Mouse (Mus musculus) embryonic facial prominence, embryonic 10.5 days (tissue): ENCODE results near the gene Ugt1a1. TPM values are rescaled to one million over a fixed set of nuclear protein-coding genes. Genes with fewer than 3 reads are reported as not detected.
A peak's percentile ranks its signal among the peaks of the same experiment; 100 is the strongest.

Experiments
- DNase-seq: peaks from one replicate; pipeline ENCODE4 v3.0.0-alpha.2; 2017; ENCODE audit warnings: low spot score
- H3K27ac ChIP-seq: fragments of 300-500 bp; sonication (generic); replicated peaks from 2 replicates; pipeline ENCODE4 v1.5.1; 2016; ENCODE audit warnings: mild to moderate bottlenecking
- H3K27me3 ChIP-seq: fragments of 300-500 bp; sonication (generic); replicated peaks from 2 replicates; pipeline ENCODE4 v1.6.1; 2016; ENCODE audit warnings: low read depth, mild to moderate bottlenecking; ENCODE audit not compliant: poor library complexity, severe bottlenecking
- H3K36me3 ChIP-seq: fragments of 300-500 bp; sonication (generic); replicated peaks from 2 replicates; pipeline ENCODE4 v1.6.1; 2016; ENCODE audit warnings: mild to moderate bottlenecking, moderate library complexity
- H3K4me1 ChIP-seq: fragments of 300-500 bp; sonication (generic); 2 replicates; pipeline ENCODE4 v1.6.1; 2016
- H3K4me3 ChIP-seq: fragments of 300-500 bp; sonication (generic); 2 replicates; pipeline ENCODE4 v1.5.1; 2016; ENCODE audit warnings: mild to moderate bottlenecking, moderate library complexity
- H3K9me3 ChIP-seq: fragments of 300-500 bp; sonication (generic); 2 replicates; pipeline ENCODE4 v1.6.1; 2016; ENCODE audit warnings: mild to moderate bottlenecking
- WGBS: fragments of 180-500 bp; shearing (Covaris S2); methylation state at CpG from one replicate; pipeline ENCODE4 v1.1.7; 2016; 5-methylcytosine and 5-hydroxymethylcytosine counted together
- polyA plus RNA-seq: library from polyadenylated mRNA; unstranded; fragments of >200 nt; fragmentation: Nextera tagmentation; extraction: Ambion mirVana; gene quantifications from 2 replicates; pipeline ENCODE4 v1.2.1, GENCODE M21; 2016

Ugt1a1 gene
- polyA plus RNA-seq, 1 experiment from 2014 or later: not detected

GRCm38 (mm10) chr1:88212341-88213045 is 734 bp downstream of the Ugt1a1 start:
- H3K9me3 ChIP-seq: peaks cover 52% of the 10 kb centered on the region
- H3K36me3 ChIP-seq: no peaks in the 10 kb centered on the region
- no peak for DNase-seq
- no peaks in the 10 kb centered on the region for H3K27me3 ChIP-seq
- no peak overlapping the region for H3K4me3 ChIP-seq
- WGBS: 63% methylated on average over 8 of the region's 8 CpGs
- H3K27ac ChIP-seq: no peak overlapping the region
- no peaks in the 10 kb centered on the region for H3K4me1 ChIP-seq

GRCm38 (mm10) chr1:88213061-88213460 is 1.3 kb downstream of the Ugt1a1 start:
- Histone ChIP-seq H3K36me3 (no peaks in the 10 kb centered on the region), H3K27ac (no peak overlapping the region), H3K27me3 (no peaks in the 10 kb centered on the region), H3K9me3 (peaks cover 52% of the 10 kb centered on the region), H3K4me1 (no peaks in the 10 kb centered on the region), H3K4me3 (no peak overlapping the region)
- 84% methylated on average over 1 of the region's 1 CpGs for WGBS
- DNase-seq: no peak

DNA sequence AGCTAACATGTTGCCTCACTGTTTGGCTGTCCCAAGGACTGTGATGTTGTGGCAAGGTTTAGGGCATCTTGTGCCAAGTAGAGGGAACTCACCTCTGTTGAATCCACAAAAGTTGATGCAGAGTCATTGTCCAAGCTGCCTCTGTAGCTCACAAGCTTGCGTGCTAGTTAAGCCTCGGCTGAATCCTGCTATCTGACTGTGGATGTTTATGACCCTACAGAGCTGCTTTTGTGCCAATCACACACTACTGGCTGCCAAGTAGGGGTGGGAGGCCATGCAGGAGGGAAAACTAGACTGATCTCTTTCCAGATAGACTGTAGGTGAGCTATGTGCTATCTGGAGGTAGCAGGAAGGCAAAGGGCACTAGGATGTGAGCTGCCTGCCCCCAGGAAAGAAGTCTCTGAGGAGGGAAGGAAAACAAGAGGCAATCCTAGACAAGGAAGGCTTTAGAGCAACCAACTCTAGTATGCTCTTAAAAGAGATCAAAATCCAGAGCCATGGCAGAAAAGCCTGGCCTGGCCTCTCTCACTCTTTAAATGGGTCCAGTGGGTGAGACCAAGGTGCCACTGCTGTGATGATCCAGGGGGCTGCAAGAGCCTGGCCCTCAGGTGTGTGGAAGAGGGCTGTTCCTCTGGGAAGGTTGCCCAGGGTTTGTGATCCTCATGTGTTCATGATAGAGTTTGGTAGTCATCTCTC is 2.2 kb downstream of the Ugt1a1 start:
- no peak overlapping the region for H3K27ac ChIP-seq
- no peak overlapping the region for H3K4me3 ChIP-seq
- DNase-seq: no peak
- no peaks in the 10 kb centered on the region for H3K27me3 ChIP-seq
- H3K9me3 ChIP-seq: peaks cover 52% of the 10 kb centered on the region
- 84% methylated on average over 2 of the region's 2 CpGs for WGBS
- no peaks in the 10 kb centered on the region for H3K36me3 ChIP-seq
- no peaks in the 10 kb centered on the region for H3K4me1 ChIP-seq

- H3K27me3 ChIP-seq: no peaks in the 10 kb centered on the region
- H3K4me3 ChIP-seq: no peak overlapping the region
- no peaks in the 10 kb centered on the region for H3K36me3 ChIP-seq
- WGBS: 81% methylated on average over 2 of the region's 2 CpGs
- peaks cover 52% of the 10 kb centered on the region for H3K9me3 ChIP-seq
- DNase-seq: no peak
- H3K27ac ChIP-seq: no peak overlapping the region
- H3K4me1 ChIP-seq: no peaks in the 10 kb centered on the region
Observed at GRCm38 (mm10) chr1:88214462-88214952, 2.7 kb downstream of the Ugt1a1 start.

DNA sequence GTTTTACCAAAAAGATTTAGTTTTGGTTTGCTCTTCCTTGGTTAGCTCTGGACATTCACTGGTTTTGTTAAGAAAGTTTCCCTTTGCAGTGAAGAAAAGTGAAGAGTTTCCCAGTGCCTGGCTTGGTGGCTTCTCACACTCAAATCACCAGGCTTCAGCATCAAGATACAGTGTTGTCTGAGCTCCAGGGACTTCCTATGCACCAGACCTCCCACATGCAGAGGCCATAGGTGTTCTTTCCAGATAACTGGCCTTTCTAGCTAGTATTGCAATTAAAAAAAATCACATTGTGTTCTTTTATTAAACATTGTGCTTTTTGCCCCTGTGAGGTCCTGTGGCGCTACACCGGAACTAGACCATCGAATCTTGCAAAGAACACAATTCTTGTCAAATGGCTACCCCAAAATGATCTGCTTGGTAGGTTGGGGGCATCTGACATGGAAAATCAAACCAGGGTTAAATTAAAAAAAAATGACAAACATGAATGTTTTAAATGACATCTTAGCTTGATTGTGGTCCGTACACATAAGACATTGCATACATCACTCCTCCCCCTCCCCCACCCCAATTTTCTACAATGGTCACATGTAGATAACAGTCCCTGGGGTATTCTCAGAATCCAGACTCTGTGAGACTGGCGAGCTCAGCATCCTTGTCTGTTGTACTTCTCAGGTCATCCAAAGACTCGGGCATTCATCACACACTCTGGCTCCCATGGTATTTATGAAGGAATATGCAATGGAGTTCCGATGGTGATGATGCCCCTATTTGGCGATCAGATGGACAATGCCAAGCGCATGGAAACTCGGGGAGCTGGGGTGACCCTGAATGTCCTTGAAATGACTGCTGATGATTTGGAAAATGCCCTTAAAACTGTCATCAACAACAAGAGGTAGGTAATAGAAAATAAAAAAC is 4.0 kb downstream of the Ugt1a1 start:
- Histone ChIP-seq H3K4me3 (no peak overlapping the region), H3K27me3 (no peaks in the 10 kb centered on the region), H3K27ac (no peak overlapping the region), H3K9me3 (peaks cover 50% of the 10 kb centered on the region), H3K36me3 (no peaks in the 10 kb centered on the region), H3K4me1 (no peaks in the 10 kb centered on the region)
- peak; percentile 11 for DNase-seq
- WGBS: 71% methylated on average over 10 of the region's 10 CpGs

DNA sequence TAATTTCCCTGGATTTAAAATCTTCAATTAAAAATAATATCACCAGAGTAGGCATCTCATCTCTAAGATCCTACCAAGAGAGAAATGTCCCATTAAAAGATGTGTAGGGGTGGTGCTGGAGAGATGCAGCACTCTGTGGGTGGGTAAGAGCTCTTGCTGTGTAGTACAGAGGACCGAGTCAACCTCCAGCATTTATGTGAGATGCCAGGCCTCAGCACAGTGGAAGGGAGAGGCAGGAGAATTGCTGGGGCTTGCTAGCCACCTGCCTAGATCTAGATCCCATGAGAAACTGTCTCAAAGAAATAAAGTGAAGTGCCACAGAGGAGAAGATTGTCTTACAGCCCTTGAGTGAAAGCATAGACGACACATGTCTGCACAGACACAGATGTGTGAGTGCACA is 4.8 kb downstream of the Ugt1a1 start:
- no peak for DNase-seq
- Histone ChIP-seq H3K4me3 (no peak overlapping the region), H3K27me3 (no peaks in the 10 kb centered on the region), H3K9me3 (peaks cover 46% of the 10 kb centered on the region), H3K27ac (no peak overlapping the region), H3K36me3 (no peaks in the 10 kb centered on the region), H3K4me1 (no peaks in the 10 kb centered on the region)
- 66% methylated on average over 2 of the region's 2 CpGs for WGBS

DNA sequence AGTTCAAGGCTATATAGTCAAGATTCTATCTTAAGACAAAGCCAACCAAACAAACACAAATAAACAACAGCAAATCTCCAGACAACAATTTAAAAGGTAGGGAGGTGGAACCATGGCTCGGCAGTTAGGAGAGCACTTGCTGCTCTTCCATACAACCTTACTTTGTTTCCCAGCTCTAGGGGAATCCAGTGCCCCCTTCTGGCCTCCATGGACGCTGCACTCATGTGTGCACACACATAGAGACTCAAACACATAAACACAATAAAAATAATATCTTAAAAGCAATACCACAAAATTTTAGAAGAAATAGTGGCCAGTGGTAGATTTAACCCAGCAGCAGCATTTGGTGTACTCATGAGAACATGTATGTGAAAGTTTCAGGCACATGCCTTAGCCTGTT is 5.4 kb downstream of the Ugt1a1 start:
- Histone ChIP-seq H3K9me3 (peaks cover 40% of the 10 kb centered on the region), H3K4me1 (no peaks in the 10 kb centered on the region), H3K4me3 (no peak overlapping the region), H3K27me3 (no peaks in the 10 kb centered on the region), H3K36me3 (no peaks in the 10 kb centered on the region), H3K27ac (no peak overlapping the region)
- 65% methylated on average over 2 of the region's 2 CpGs for WGBS
- no peak for DNase-seq

- H3K4me1 ChIP-seq: no peaks in the 10 kb centered on the region
- H3K9me3 ChIP-seq: peaks cover 36% of the 10 kb centered on the region
- DNase-seq: no peak
- 41% methylated on average over 3 of the region's 3 CpGs for whole genome bisulfite sequencing
- no peaks in the 10 kb centered on the region for H3K27me3 ChIP-seq
- no peak overlapping the region for H3K4me3 ChIP-seq
- no peaks in the 10 kb centered on the region for H3K36me3 ChIP-seq
- H3K27ac ChIP-seq: no peak overlapping the region
Observed at GRCm38 (mm10) chr1:88217576-88217975, 5.8 kb downstream of the Ugt1a1 start.

- Histone ChIP-seq H3K9me3 (peaks cover 31% of the 10 kb centered on the region), H3K27me3 (no peaks in the 10 kb centered on the region), H3K4me1 (no peaks in the 10 kb centered on the region), H3K27ac (no peak overlapping the region), H3K36me3 (no peaks in the 10 kb centered on the region), H3K4me3 (no peak overlapping the region)
- DNase-seq: peak; percentile 14
- 74% methylated on average over 9 of the region's 9 CpGs for WGBS
Observed at GRCm38 (mm10) chr1:88218051-88218450, 6.3 kb downstream of the Ugt1a1 start.

DNA sequence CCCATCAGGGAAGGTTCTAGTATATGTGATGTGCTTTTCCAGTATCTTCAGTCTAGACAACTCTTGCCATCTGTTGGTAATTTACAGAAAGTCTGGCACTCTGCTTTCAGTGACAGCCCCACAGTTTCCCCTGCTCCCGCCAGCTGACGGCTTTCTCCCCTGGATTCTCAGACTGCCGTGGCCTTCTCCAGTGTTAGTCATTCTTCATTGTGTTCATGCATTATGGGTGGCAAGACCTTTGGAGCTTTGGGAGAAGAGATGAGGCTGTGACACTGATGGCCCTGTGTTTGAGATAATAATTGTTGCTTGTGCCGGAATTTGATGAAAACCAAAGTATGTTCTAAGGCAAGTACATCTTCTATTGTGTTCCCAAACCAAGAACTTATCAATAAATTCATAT is 6.8 kb downstream of the Ugt1a1 start:
- DNase-seq: peak; percentile 11
- Histone ChIP-seq H3K4me3 (no peak overlapping the region), H3K4me1 (no peaks in the 10 kb centered on the region), H3K9me3 (peaks cover 26% of the 10 kb centered on the region), H3K27ac (no peak overlapping the region), H3K27me3 (no peaks in the 10 kb centered on the region), H3K36me3 (no peaks in the 10 kb centered on the region)
- WGBS: 51% methylated on average over 4 of the region's 4 CpGs

GRCm38 (mm10) chr1:88219054-88219453 is 7.3 kb downstream of the Ugt1a1 start:
- no peaks in the 10 kb centered on the region for H3K27me3 ChIP-seq
- no peaks in the 10 kb centered on the region for H3K36me3 ChIP-seq
- no peaks in the 10 kb centered on the region for H3K4me1 ChIP-seq
- no peak overlapping the region for H3K27ac ChIP-seq
- no peak for DNase-seq
- WGBS: 21% methylated on average over 1 of the region's 1 CpGs
- peaks cover 21% of the 10 kb centered on the region for H3K9me3 ChIP-seq
- H3K4me3 ChIP-seq: no peak overlapping the region

DNA sequence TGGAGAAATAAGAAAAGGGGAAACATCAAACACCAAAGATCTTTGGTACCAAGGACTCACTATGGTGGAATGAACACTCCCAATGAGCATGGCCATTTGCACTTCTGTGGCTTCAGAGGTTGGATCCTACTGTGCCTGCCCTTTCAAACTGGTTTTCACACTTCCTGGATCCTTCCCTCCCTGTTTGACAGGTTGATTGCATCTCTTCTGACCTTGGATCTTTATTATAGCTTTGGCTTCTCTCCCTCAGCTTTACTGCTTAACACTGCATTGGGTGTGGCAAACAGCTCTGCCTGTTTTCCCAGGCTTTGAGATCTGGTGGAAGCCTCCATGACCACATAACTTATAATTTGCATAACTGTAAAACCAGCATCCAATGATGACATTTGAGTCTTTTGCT is 8.6 kb downstream of the Ugt1a1 start:
- Histone ChIP-seq H3K27me3 (no peaks in the 10 kb centered on the region), H3K9me3 (peaks cover 10% of the 10 kb centered on the region), H3K4me3 (no peak overlapping the region), H3K27ac (no peak overlapping the region), H3K36me3 (no peaks in the 10 kb centered on the region), H3K4me1 (no peaks in the 10 kb centered on the region)
- DNase-seq: no peak
